Mouse (Mus musculus) heart, adult 9 months (tissue): ENCODE measurements around the gene Lifr.

Experiments used
- DNase-seq, 2 experiments: peaks; one replicate each; pipeline ENCODE4 v3.0.0; 2022; ENCODE audit warnings: low spot score in 2 of 2

The Lifr gene

GRCm38 (mm10) chr15:7080916-7081626, 9.3 kb upstream of the Lifr start:
- no peak for DNase-seq

GRCm38 (mm10) chr15:7081795-7082194, 8.6 kb upstream of the Lifr start:
- DNase-seq, result no peak

GRCm38 (mm10) chr15:7082901-7083300, 7.5 kb upstream of the Lifr start:
- DNase-seq, result no peak

- DNase-seq, result peak; percentile 44 to 81
Measured at GRCm38 (mm10) chr15:7084780-7085497, 5.5 kb upstream of the Lifr start.

GRCm38 (mm10) chr15:7088691-7089090, 1.7 kb upstream of the Lifr start:
- DNase-seq, result peak; percentile 51 to 75

- DNase-seq, result peak; percentile 32 to 60
Measured at GRCm38 (mm10) chr15:7092321-7092720, 1.9 kb downstream of the Lifr start.

GRCm38 (mm10) chr15:7099406-7099805, 9.0 kb downstream of the Lifr start:
- DNase-seq, result no peak

GRCm38 (mm10) chr15:7100226-7100625, 9.8 kb downstream of the Lifr start:
- DNase-seq, result no peak

GRCm38 (mm10) chr15:7103051-7103450, 12.6 kb downstream of the Lifr start:
- no peak for DNase-seq

GRCm38 (mm10) chr15:7105224-7105623, 14.8 kb downstream of the Lifr start:
- DNase-seq, result no peak

- no peak for DNase-seq
Measured at GRCm38 (mm10) chr15:7108160-7108559, 17.7 kb downstream of the Lifr start.

- no peak for DNase-seq
Measured at GRCm38 (mm10) chr15:7112227-7112907, 22.0 kb downstream of the Lifr start.

- peak; percentile 21 to 44 for DNase-seq
Measured at GRCm38 (mm10) chr15:7113906-7114305, 23.5 kb downstream of the Lifr start.

- no peak for DNase-seq
Measured at GRCm38 (mm10) chr15:7115326-7116003, 25.1 kb downstream of the Lifr start.

GRCm38 (mm10) chr15:7116216-7116615, 25.8 kb downstream of the Lifr start:
- DNase-seq, result no peak

GRCm38 (mm10) chr15:7116699-7117098, 26.3 kb downstream of the Lifr start:
- no peak for DNase-seq

- no peak for DNase-seq
Measured at GRCm38 (mm10) chr15:7117944-7118343, 27.5 kb downstream of the Lifr start.

GRCm38 (mm10) chr15:7118849-7119248, 28.4 kb downstream of the Lifr start:
- DNase-seq, result no peak

- no peak for DNase-seq
Measured at GRCm38 (mm10) chr15:7119930-7120512, 29.6 kb downstream of the Lifr start.

- DNase-seq, result no peak
Measured at GRCm38 (mm10) chr15:7123781-7124450, 33.5 kb downstream of the Lifr start.

GRCm38 (mm10) chr15:7126171-7126570, 35.8 kb downstream of the Lifr start:
- no peak for DNase-seq
